Mouse (Mus musculus): ENCODE results near the gene Gm5089.

DNA sequence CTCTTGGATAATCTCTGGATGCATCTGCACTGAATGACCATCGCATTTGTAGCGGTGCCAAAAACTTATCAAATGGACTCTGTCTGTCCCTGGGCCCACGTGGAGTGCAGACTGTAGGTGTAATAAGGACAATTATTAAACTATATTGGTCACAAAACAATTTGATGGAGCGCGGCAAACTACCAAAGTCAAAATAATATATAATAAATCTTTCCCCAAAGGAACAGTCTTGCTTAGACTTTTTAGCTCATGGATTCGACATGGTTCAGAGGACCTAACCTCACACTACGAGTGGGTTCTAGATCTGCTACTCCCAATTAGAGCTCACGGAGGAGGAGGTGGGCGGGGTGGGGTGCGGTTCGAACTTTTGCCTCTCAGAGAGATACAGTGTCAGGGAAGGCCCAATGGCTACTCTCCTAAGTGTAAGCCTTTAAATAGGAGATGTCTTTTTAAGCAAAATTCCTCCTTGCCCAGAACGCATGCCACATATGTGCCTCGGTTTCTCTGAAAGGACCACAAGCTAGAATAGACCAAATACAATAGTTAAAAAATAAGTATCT is 15.1 kb upstream of the Gm5089 start:
- TF ChIP-seq CTCF (IDR thresholded peaks at IDR 0.05; ENCODE audit: borderline replicate concordance, insufficient read depth, low read depth, low read length) (no peak), POLR2A (IDR thresholded peaks at IDR 0.05; ENCODE audit: borderline replicate concordance, insufficient read depth, low read length) (no peak)

Measured in cerebellum, adult 2 months (tissue).